Mouse (Mus musculus): Measurements from ENCODE around the gene Btg1.

DNA sequence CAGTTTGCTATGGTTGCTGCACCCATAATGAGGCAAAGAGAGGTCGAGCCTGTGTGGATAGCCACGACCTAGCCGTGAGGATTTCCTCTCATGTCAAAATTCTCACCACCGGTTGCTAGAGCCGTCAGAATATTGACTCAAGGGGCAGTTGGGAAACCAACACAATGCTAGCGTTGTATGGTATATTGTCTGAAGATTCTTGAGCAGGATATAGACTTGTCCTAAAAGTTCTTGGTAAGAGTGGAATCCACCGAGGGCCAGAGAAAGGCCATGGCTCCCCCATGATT is 12.1 kb downstream of the Btg1 start:
- TF ChIP-seq CTCF (IDR thresholded peaks at IDR 0.05; ENCODE audit: borderline replicate concordance, insufficient read depth, low read length) (no peak), POLR2A (IDR thresholded peaks at IDR 0.05; ENCODE audit: low read depth, low read length) (no peak)

Data from embryonic fibroblast, embryonic 13.5 days (primary cell).